Mouse (Mus musculus) gastrocnemius, adult 18-20 months (tissue): ENCODE results near the gene Snhg11. TPM values are rescaled to one million over a fixed set of nuclear protein-coding genes. Genes with fewer than 3 reads are reported as not detected.

Source experiments
- DNase-seq: peaks from one replicate; pipeline ENCODE4 v3.0.0; 2021; ENCODE audit warnings: low spot score
- long read RNA-seq, 2 experiments: library from polyadenylated mRNA; stranded (forward); transcript quantifications; one replicate each; pipeline ENCODE4 v2.0.0; 2021
- total RNA-seq, 2 experiments: library from RNA; stranded (reverse); gene quantifications; 2 replicates each; pipeline ENCODE4 v1.2.3; 2021

Gene Snhg11
- under 1 TPM; 0.16 to 0.28 TPM for total RNA-seq
- long read RNA-seq, experiment 1 = 0 reads
- long read RNA-seq, experiment 2 = 0 reads

DNA sequence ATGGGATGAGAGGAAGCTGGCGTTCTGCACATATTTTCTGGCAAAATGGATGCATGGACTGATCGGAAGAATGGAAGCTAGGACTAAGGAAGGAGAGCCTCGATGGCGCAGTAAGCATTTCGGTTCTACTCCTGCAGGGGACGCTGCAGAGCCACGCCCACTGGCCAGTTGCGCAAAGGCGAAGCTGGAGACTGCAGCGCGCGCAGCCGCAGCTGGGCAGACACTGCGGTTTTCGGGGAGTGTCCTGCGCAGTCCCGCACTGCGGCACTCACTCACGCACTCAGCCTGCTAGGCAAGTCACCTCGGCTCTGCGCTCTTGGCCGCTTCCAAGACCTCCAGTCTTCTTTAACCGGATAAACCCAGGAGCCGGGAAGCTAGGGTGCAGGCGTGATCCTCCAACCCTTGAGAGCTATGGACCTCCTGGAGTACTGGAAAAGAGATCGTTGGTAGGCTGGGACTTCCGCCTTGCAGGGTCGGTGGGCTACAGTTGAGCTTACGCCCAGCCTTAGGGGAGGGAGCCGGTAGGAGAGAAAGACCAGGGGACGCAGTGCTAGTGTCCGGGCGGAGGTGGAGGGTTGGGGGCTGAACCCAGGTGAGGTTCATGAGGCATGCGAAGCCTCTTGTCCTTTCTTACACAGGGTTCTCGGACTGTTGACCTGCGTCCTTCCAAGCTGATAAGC lies at the start of gene Snhg11:
Snhg11 (plus strand) TSS at position 196 of the 680 bp plus-strand sequence.
- no peak for DNase-seq

DNA sequence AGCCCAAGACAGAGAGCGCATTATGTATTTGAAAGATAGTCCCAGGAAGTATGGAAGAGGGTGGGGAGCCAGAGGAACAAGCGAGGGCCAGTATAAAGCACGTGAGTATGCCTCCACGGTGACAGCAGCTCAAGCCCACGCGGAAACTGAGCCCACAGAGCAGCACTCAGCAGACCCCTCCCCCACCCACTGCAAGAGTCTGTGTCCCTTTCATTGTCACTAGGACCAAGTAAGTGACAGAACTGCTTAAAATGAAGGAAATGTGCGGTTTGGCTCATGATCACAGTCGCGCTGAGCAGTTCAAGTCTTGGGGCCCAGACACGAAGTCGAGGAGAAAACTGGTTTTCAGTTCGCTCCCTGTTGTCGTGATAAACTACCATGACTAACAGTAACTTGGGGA lies 41.1 kb upstream of the Snhg11 start:
- DNase-seq = no peak

- no peak for DNase-seq
Observed at GRCm38 (mm10) chr2:158337698-158338097, 37.7 kb upstream of the Snhg11 start.

DNA sequence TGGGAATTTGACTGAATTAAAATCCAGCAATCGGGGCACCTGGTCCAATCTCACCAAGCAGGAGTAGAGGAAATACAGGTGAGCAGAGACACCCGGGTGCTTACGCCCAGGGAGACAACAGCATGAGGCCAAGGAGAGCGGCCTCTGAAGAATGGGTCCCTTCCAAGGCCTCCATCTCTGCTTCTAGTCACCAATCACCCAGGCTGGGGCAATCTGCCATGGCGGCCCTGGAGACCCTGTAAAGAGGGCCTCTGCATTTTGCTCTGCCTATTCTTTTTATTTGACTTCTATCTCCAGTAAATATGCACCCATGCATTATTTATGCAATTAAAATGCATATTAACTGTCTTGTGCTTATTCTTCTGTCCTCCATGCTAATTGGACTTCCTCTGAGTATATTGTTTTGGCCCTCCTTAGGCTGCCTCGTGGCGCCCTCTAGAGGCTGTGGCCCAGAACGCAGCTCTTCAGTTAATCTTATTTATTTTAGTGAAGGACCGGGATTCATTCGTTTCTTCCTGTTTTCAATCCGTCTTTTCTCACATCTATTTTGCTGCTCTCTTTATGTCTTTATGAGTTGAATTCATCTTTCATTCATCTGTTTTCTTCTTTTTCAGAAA lies 35.4 kb upstream of the Snhg11 start:
- peak; percentile 30 for DNase-seq

GRCm38 (mm10) chr2:158341324-158341723 lies 34.1 kb upstream of the Snhg11 start:
- DNase-seq = no peak

DNA sequence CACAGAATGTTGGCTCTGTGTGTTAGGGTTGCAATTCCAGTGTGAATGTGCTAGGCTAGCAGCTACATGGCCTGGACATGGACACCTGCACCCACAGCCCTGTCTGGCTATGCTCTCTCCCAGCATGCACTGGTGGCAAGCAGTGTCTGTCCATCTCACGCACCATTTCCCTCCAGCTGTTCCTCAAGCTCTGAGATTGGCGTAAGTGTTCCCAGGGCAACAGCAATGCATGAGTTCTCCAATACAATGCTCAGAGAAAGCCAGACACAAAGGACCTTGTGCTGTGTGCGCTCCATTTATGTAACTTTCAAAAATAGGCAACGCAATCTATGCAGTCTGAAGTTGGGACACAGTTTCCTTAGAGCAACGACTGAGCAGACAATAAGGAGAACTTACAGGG lies 31.9 kb upstream of the Snhg11 start:
- no peak for DNase-seq

GRCm38 (mm10) chr2:158346467-158346866 lies 29.0 kb upstream of the Snhg11 start:
- DNase-seq = no peak

GRCm38 (mm10) chr2:158347868-158348267 lies 27.6 kb upstream of the Snhg11 start:
- peak; percentile 52 for DNase-seq

DNA sequence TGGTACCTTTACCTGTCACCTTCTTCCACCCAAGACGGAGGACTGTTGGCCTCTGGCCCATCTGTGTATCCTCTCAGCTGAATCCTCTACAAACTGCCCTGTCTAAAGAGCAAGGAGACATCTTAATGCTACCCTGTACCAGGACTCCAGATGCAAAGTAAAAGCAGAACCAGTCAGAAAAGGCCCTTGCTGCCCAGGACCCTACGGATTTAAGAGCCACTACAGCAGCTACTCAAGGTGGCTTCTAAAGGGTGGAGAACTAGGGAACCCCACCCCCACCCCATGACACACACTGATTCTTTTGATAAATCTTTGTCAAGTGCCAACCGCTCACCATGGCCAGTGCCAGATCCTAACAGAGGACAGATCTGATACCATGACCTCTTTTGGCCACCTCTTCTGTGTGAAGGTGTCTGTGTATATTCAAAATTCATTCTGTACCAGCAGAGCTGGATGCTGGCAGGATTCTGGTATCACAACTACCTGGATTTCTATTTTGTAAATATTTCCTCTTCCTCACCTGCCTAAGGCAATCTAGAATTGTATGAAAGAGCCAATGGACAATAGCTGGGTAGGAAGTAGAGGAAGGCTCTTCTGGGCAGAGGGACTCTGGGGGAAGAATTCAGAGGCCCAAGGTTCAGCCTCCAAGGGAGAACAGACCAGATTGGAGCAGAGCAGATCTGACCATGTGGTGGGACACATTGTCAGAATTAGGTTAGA lies 22.5 kb upstream of the Snhg11 start:
- DNase-seq = no peak

GRCm38 (mm10) chr2:158354348-158355114 lies 20.9 kb upstream of the Snhg11 start:
- no peak for DNase-seq

DNA sequence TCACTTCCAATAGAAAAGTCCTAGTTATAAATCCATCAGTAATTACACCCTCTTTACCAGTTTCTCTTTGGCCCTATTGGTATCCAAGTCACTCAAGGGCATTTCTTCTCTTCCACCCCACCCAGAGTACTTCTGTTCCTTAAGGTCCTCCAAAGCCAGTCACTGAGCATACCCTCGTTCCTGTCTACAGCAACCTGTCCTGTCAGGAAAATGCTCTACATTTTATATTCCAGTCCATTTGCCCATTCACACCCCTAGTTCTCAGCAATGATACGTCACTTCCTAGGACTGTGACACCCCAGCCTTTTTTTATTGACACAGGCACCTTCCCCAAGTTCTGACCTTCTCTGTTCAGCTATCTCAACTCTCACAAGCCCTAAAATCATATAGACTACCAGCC lies 20.2 kb upstream of the Snhg11 start:
- DNase-seq = no peak

GRCm38 (mm10) chr2:158356121-158356520 lies 19.3 kb upstream of the Snhg11 start:
- DNase-seq = no peak

DNA sequence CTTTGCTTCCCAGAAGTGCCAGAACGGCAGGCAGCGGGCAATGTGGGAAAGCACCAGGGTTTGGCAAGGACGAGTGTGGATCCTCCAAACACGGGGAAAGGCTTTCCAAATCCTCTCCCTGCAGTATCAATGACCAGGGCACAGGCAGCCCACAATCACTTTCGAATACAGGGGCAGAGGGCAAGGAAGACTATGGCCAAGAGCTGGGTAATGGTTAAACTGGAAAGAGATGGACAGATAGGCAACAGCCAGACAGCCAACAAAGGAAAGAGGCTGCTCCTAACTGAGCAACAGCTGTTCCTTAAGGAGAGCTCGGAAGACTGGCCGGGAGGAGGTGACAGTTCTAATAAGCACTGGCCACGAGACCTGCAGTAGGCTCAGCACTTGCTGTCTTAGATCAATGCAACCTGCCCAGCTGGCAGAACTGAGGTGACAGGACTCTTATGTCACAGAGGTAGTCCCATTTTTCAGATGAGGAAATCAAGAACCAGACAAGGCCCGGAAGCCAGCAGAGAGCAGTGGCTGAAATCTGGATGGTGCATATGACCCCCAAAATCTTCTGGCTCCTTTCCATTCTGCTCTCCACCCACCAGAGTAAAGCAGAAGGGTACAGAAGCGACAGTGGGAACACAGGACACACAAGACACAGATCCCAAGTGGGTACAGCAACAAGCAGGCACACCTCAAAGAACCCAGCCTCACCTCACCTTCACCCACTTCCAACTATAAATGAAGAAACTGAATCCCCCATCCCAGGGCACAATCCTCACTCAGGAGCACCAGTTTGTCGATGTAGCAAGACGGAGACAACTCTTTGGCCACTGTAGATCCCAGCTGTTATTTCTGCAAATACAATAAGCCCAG lies 15.4 kb upstream of the Snhg11 start:
- DNase-seq = no peak

GRCm38 (mm10) chr2:158360873-158361677 lies 14.4 kb upstream of the Snhg11 start:
- peak; percentile 78 for DNase-seq

DNA sequence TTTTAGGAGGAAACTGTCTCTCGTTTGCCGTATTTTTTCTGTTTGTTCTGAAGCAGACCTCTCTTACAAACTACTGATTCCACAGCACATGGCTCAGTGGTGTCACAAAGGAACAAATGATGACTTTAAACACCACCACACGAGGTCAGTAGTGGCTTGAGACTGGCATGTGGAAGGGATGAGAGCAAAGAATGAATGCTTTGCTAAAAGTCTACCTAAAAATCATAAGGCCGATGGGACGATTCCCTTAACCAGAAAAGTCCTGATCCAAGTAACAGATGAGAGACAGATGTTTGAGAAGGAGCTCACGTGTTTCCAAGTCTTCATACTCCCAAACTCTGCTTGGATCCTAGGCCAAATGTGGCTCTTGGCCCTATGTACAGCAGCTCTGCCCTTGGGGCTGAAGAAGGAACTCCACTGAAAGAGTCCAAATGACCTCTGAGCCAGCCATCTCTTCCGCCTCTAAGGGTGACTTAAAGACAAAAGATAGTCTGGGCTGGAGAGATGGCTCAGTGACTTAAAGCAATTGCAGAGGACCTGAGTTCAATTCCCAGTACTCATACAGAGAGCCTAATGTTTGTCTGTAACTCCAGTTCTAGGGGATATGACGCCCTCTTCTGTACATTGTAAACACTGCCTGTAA lies 13.6 kb upstream of the Snhg11 start:
- peak; percentile 17 for DNase-seq

DNA sequence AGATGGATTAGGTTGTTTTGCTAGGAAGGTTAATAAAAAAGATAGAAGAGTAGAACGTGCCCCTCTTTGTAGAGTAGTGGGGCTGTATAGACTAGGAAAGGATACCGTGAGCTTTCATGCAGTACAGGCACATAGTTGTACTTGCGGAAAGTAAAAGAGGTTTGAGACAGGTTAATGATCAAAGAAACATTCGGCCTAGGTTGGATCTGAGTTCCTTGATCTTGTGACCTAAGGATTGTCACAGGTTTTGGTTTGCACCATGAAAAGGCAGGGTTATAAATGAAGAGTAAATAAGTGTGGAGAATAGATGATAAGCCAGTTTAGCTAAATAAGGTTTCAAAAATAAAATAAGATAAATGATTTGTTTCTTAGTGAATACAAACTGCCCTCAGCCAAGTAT lies 11.3 kb upstream of the Snhg11 start:
- no peak for DNase-seq

DNA sequence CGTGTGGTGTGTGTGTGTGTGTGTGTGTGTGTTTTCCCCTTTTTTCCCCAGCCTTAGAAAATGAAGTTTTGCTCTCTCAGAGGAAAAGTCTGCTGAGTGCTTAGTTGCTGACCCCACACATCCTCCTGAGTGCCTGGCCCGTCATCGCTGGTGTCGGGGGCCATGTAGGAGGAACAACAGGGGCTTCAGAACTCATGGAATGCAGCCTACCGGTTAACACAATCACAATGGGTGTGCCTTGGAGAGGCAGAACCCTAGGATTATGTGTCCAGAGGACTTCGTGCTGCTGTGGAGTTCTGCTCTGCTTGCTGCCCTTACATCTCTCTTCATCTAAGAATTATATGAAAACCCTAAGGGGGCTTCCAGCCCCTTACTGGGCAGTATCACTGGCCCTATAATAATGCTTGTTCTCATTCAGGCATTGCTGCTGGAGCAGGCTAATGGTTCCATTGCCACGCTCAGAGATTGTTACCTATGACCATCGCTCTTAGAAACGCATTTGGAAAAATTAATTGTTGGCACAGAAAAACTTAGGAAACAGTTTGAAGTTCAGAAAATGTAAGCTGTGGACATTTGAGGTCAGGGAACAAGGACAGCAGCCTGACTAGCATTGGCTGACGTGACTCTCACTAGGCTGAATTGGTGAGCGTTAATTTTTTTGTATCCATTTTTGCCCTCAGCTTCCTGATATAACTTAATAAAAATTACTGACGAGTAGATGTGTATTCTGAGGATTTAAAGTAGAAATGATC lies 10.2 kb upstream of the Snhg11 start:
- DNase-seq = no peak

DNA sequence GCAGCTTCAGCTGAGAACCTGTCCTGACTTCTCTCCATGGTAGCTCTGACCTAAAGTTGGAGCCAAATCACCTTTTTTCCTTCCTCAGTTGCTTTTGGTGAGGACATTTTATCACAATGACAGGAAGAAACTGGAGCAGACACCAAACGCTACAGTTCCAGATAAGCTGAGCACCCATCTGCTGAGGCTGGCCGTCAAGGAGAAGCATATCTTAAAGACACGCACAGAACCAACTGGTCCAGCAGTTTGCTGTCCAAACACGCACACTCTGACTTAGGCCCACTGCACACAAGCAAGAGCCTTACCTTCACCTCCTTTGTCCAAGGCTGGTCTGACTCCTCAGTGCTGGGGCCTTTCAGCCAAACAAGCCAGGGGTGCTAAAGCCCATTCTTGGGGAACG lies 7.8 kb upstream of the Snhg11 start:
- no peak for DNase-seq

- no peak for DNase-seq
Observed at GRCm38 (mm10) chr2:158368313-158368712, 7.1 kb upstream of the Snhg11 start.
